Mouse (Mus musculus): ENCODE measurements around the gene Gpr1.

DNA sequence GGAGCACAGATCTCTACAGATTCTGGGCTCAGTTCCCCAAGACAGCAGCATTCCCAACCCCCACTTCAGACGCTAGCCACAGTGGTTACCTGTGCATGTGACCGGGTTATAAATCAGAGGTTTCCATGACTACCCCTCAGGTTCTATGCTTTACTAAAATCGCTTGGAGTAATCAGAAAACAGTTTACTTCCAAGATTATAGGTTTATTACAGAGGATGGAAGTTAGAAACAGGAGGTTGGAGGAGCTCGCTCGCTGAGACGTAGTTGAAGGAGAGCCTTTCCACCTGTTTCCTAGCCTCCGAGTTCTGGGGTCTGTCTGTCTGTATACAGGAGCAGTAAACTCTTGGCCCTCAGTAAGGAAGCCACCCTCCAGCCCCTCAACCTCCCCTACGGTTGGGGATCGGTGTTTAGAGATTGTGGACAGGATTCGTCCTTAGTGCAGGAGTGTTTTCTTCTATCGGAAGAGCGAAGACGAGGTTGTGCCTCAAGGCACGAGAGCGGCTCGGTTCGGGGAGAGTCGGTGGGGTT, 33.6 kb upstream of the Gpr1 start:
- no peak for TF ChIP-seq EP300 (IDR thresholded peaks at IDR 0.05; ENCODE audit: low read depth)
- no peak for TF ChIP-seq CTCF (IDR thresholded peaks at IDR 0.05; ENCODE audit: low read depth)

All from liver, postnatal 0 days (tissue).